Mouse (Mus musculus): ENCODE results near the gene Ado. TPM values are rescaled to one million over a fixed set of nuclear protein-coding genes. Genes with fewer than 3 reads are reported as not detected.

Gene Ado
- total RNA-seq, 2 experiments from 2014 or later, result 20.9 to 22.7 TPM

Other genes starting within 250 kb of the Ado start
- gene Egr2, start 13.5 kb downstream of the Ado start, total RNA-seq (2021), result under 1 TPM; 0.60 to 0.99 TPM

Measured in heart, postnatal 10 days (tissue).